Mouse (Mus musculus) CD8-positive naive resting alpha-beta T cell, adult 57 days (primary cell): ENCODE results near the gene Iqcg. TPM values are rescaled to one million over a fixed set of nuclear protein-coding genes. Genes with fewer than 3 reads are reported as not detected.

ENCODE experiments used
- total RNA-seq: library from RNA; stranded (reverse); gene quantifications from one replicate; pipeline ENCODE4 v1.2.4, GENCODE M21; 2023

The Iqcg gene
- total RNA-seq: not detected

DNA sequence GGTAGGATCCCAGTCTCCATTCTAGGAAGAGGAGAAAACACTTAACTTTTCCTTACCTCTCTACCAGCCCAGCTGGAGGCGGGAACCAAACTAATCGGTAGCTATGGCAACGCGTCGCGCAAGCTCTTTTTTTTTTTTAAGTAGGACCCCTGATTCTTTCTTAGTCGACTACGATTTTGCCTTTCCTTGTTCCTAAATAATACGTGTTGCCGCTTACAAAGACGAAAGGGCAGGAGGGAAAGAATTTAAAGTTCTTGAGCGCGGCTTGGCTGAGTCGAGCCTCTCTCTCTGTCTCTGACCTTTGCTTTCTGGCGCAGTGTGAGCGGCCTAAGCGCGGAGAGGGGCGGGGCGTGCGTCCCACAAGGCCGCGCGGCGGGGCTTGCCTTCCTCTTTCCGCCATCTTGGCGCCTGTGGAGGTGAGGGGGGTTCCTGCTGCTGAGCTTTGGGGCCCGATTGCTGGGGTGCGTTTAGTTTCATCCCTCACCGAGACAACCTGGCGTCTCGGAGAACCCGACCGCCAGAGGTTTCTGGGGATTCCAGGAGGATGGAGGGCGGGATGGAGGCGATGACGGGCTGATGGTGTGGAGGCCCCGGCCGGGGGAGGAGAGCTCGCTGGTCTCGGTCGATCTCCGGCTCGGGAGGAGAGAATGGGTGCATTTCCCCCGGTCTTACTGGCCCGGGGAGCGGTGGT lies at the start of gene Iqcg, which contains the start of gene Rpl35a:
Gene Iqcg (minus strand): TSS at position 124 of the 691 bp plus-strand sequence.
Gene Rpl35a (plus strand): TSS at position 359 of the 691 bp plus-strand sequence.

DNA sequence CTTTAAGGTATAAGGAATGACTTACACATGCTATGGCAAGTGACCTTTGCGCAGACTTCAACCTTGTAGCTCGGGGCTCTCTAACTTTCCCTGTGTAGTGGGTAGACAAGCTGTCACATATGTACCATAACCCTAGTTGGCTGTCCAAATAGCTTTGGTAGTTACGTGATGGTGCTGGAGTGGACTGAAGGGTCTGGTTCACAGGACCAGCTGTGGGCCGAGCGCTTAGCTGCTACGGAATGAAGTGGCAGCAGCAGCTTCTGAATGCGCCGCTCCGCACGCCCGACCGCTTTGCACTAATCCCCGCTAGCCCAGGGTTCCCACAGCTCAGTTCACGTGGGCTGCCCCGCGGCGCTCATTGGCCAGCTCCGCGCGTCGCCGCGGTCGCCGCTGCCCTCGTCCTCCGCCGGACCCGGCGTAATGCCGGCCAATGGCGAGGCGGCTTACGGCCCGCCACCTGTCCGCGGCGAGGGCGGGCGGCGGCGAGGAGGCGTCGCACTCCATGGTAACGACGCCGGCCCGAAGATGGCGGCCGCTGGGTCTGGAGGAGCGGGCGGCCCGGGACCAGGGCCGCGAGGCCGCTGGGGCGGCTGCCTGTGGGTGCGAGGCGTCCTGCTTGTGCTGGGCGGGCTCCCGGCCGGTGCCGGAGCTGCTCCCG lies 6.1 kb upstream of the Iqcg start, which contains the start of gene Lmln:
Gene Lmln (plus strand): TSS at position 498 of the 658 bp plus-strand sequence.

Other genes with a start within 250 kb of the Iqcg start
- gene Smbd1, start 245.7 kb downstream of the Iqcg start, total RNA-seq: not detected
- 54.4 TPM for gene Fyttd1, start 178.7 kb downstream of the Iqcg start, total RNA-seq
- 26.7 TPM for gene Rubcn, start 178.5 kb downstream of the Iqcg start, total RNA-seq
- 79.3 TPM for gene Lrch3, start 142.1 kb downstream of the Iqcg start, total RNA-seq
- 1,575 TPM for gene Rpl35a, start 235 bp upstream of the Iqcg start, total RNA-seq
- gene Lmln, start 6.3 kb upstream of the Iqcg start, total RNA-seq: 1.3 TPM
- 25.8 TPM for gene Osbpl11, start 128.9 kb upstream of the Iqcg start, total RNA-seq
- gene Snx4, start 195.2 kb upstream of the Iqcg start, total RNA-seq: 58.4 TPM